Mouse (Mus musculus) limb, embryonic 12.5 days (tissue): ENCODE results near the gene Krt79. TPM values are rescaled to one million over a fixed set of nuclear protein-coding genes. Genes with fewer than 3 reads are reported as not detected.

Experiments used
- ATAC-seq: fragments of 200-750 bp; cut with Nextera tagmentation; 2 replicates; pipeline ENCODE4 v1.8.0; 2017; ENCODE audit warnings: low read depth, moderate TSS enrichment; ENCODE audit not compliant: insufficient number of reproducible peaks, insufficient read depth, low FRiP score, low TSS enrichment
- H3K27ac ChIP-seq: fragments of 300-500 bp; sonication (generic); 2 replicates; pipeline ENCODE4 v1.5.1; 2016; ENCODE audit warnings: mild to moderate bottlenecking, moderate library complexity
- H3K27me3 ChIP-seq: fragments of 300-500 bp; sonication (generic); 2 replicates; pipeline ENCODE4 v1.6.1; 2016; ENCODE audit warnings: mild to moderate bottlenecking, moderate library complexity
- H3K36me3 ChIP-seq: fragments of 300-500 bp; sonication (generic); 2 replicates; pipeline ENCODE4 v1.6.1; 2016; ENCODE audit warnings: mild to moderate bottlenecking, moderate library complexity
- H3K4me1 ChIP-seq: fragments of 300-500 bp; sonication (generic); replicated peaks from 2 replicates; pipeline ENCODE4 v1.6.1; 2016
- H3K4me2 ChIP-seq: fragments of 300-500 bp; sonication (generic); 2 replicates; pipeline ENCODE4 v1.6.1; 2016; ENCODE audit warnings: mild to moderate bottlenecking, moderate library complexity
- H3K4me3 ChIP-seq: fragments of 300-500 bp; sonication (generic); replicated peaks from 2 replicates; pipeline ENCODE4 v1.5.1; 2016; ENCODE audit warnings: mild to moderate bottlenecking
- H3K9ac ChIP-seq: fragments of 300-500 bp; sonication (generic); replicated peaks from 2 replicates; pipeline ENCODE4 v1.6.1; 2016; ENCODE audit warnings: mild to moderate bottlenecking, moderate library complexity
- H3K9me3 ChIP-seq: fragments of 300-500 bp; sonication (generic); 2 replicates; pipeline ENCODE4 v1.6.1; 2016; ENCODE audit warnings: mild to moderate bottlenecking, moderate library complexity
- WGBS: fragments of 180-500 bp; shearing (Covaris S2); methylation state at CpG from one replicate; pipeline ENCODE4 v1.1.7; 2016; 5-methylcytosine and 5-hydroxymethylcytosine counted together
- microRNA-seq: library from miRNA; unstranded; fragments of <30 nt; microRNA quantifications from one replicate; pipeline ENCODE4, GENCODE M21; 2017
- polyA plus RNA-seq: library from polyadenylated mRNA; unstranded; fragments of >200 nt; fragmentation: Nextera tagmentation; extraction: Ambion mirVana; gene quantifications from 2 replicates; pipeline ENCODE4 v1.2.1, GENCODE M21; 2016

The Krt79 gene
- polyA plus RNA-seq, 1 experiment from 2014 or later, result not detected

GRCm38 (mm10) chr15:101892820-101893219 is 47.3 kb downstream of the Krt79 start, which contains the start of gene Krt76:
Krt76 (minus strand) TSS chr15:101892920.
- Histone ChIP-seq H3K27me3 (peaks cover 6% of the 10 kb centered on the region), H3K36me3 (no peaks in the 10 kb centered on the region), H3K4me1 (no peaks in the 10 kb centered on the region), H3K9ac (no peak within 1 kb of the TSS), H3K9me3 (no peaks in the 10 kb centered on the region), H3K27ac (no peak within 1 kb of the TSS), H3K4me2 (no peak within 1 kb of the TSS), H3K4me3 (no peak within 1 kb of the TSS)
- ATAC-seq, result no peak
- 45% methylated on average over 4 of the region's 4 CpGs for WGBS

GRCm38 (mm10) chr15:101879776-101880175 is 60.3 kb downstream of the Krt79 start:
- Histone ChIP-seq H3K36me3 (no peaks in the 10 kb centered on the region), H3K27me3 (peaks cover 11% of the 10 kb centered on the region; the same call in 1 of the 2 replicates), H3K4me1 (no peaks in the 10 kb centered on the region), H3K4me3 (no peak overlapping the region), H3K27ac (no peak overlapping the region), H3K9ac (no peak overlapping the region), H3K9me3 (no peaks in the 10 kb centered on the region), H3K4me2 (no peak overlapping the region)
- 6% methylated on average over 4 of the region's 11 CpGs for WGBS
- ATAC-seq, result no peak

Small RNA genes lying within 50 kb of the gene (microRNA-seq; reads per million reads assigned to microRNA genes)
- gene Gm44356, result not detected

Other genes with a start within 250 kb of the Krt79 start
- 0.55 and 0.59 TPM in 2 replicates for gene Krt6a, start 246.0 kb downstream of the Krt79 start, polyA plus RNA-seq
- 101 and 109 TPM in 2 replicates for gene Krt5, start 227.4 kb downstream of the Krt79 start, polyA plus RNA-seq
- not detected in 2 replicates for gene Krt71, start 197.2 kb downstream of the Krt79 start, polyA plus RNA-seq
- gene Krt72, start 153.9 kb downstream of the Krt79 start, polyA plus RNA-seq, result not detected in 2 replicates
- not detected in 2 replicates for gene Krt73, start 138.0 kb downstream of the Krt79 start, polyA plus RNA-seq
- 0.13 and 0.15 TPM in 2 replicates for gene Krt2, start 122.2 kb downstream of the Krt79 start, polyA plus RNA-seq
- 1.5 and 2.0 TPM in 2 replicates for gene Krt1, start 89.5 kb downstream of the Krt79 start, polyA plus RNA-seq
- not detected in 2 replicates for gene Krt77, start 70.6 kb downstream of the Krt79 start, polyA plus RNA-seq
- not detected in 2 replicates for gene Krt76, start 47.4 kb downstream of the Krt79 start, polyA plus RNA-seq
- gene Krt4, start 15.6 kb downstream of the Krt79 start, polyA plus RNA-seq, result 0.13 TPM in 1 of 2 replicates, not detected in the other
- gene Krt78, start 14.0 kb upstream of the Krt79 start, polyA plus RNA-seq, result not detected in 2 replicates
- 10.3 and 11.3 TPM in 2 replicates for gene Krt8, start 64.2 kb upstream of the Krt79 start, polyA plus RNA-seq
- 21.2 and 21.5 TPM in 2 replicates for gene Krt18, start 87.9 kb upstream of the Krt79 start, polyA plus RNA-seq
- 121 and 124 TPM in 2 replicates for gene Eif4b, start 133.4 kb upstream of the Krt79 start, polyA plus RNA-seq
- 16.6 and 22.6 TPM in 2 replicates for gene Tns2, start 160.1 kb upstream of the Krt79 start, polyA plus RNA-seq
- 12.9 and 16.8 TPM in 2 replicates for gene Spryd3, start 195.9 kb upstream of the Krt79 start, polyA plus RNA-seq
- 0.96 and 1.2 TPM in 2 replicates for gene Igfbp6, start 204.0 kb upstream of the Krt79 start, polyA plus RNA-seq
- gene Soat2, start 210.2 kb upstream of the Krt79 start, polyA plus RNA-seq, result 0.15 TPM in 1 of 2 replicates, not detected in the other